ENCODE assay signal across 21 mouse cellular contexts in the genomic region with DNA sequence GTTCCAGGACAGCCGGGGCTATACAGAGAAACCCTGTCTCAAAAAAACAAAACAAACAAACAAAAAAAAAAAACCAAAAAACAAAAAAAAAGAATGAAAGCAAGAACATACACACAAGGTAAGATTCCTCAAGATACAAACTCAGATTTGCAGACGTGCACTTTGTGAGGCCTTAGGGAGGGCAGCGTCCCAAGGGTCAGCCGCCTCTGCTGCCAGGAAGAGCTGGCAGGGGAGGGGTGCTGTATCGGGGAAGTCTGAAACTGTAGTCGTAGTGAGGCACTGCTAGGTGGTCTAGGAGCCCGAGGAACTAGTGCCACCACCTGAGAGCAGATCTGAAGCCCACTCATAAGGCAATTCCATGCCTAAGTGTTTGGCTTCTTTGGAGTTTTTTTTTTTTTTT. TPM values are rescaled to one million over a fixed set of nuclear protein-coding genes. Genes with fewer than 3 reads are reported as not detected.
DNase-seq lines count a peak whose midpoint lies in the region; ATAC-seq and TF ChIP-seq lines count a peak whose summit lies in the region.
"Had no signal": no experiment of that assay in that cellular context is flagged by ENCODE, and none has a peak within 500 bp of the region (broad histone marks: within the 10 kb centered on the region; RNA-seq: fewer than 3 reads in every experiment).

No protein-coding gene starts in this region.

- intact Hi-C loops in heart, postnatal 10 days (cut with DNase I), result no loop called here

- no peak overlapping the region for H3K4me3 ChIP-seq in kidney, postnatal 0 days (replicated peaks; ENCODE audit: low read depth, low read length)
- H3K4me3 ChIP-seq: embryonic facial prominence, embryonic 13.5 days; forebrain, embryonic 12.5 days; heart, embryonic 10.5 days; hindbrain, embryonic 13.5 days had no signal

- no peaks in the 10 kb centered on the region for H3K4me1 ChIP-seq in kidney, postnatal 0 days (replicated peaks; ENCODE audit: insufficient read depth, low read length)
- H3K4me1 ChIP-seq: embryonic facial prominence, embryonic 13.5 days; forebrain, embryonic 12.5 days; hindbrain, embryonic 13.5 days had no signal

- TF ChIP-seq CTCF in kidney, postnatal 0 days (IDR thresholded peaks at IDR 0.05; ENCODE audit: low read depth), result no peak

- peak overlapping the region; percentile 31; the same call in 1 of the 2 replicates for H3K27ac ChIP-seq in kidney, postnatal 0 days
- H3K27ac ChIP-seq: embryonic facial prominence, embryonic 13.5 days; forebrain, embryonic 12.5 days; heart, embryonic 10.5 days; hindbrain, embryonic 13.5 days; hindbrain, postnatal 0 days had no signal

- no peak overlapping the region for H3K9ac ChIP-seq in kidney, postnatal 0 days (ENCODE audit: low read depth, low read length)
- H3K9ac ChIP-seq: embryonic facial prominence, embryonic 13.5 days; forebrain, embryonic 12.5 days; forebrain, postnatal 0 days; hindbrain, embryonic 13.5 days had no signal

- H3K9me3 ChIP-seq in kidney, postnatal 0 days (replicated peaks; ENCODE audit: low read length), result no peaks in the 10 kb centered on the region
- H3K9me3 ChIP-seq: embryonic facial prominence, embryonic 13.5 days; heart, embryonic 10.5 days; hindbrain, embryonic 13.5 days had no signal

- no peak overlapping the region for H3K4me2 ChIP-seq in kidney, postnatal 0 days (ENCODE audit: low read length)
- H3K4me2 ChIP-seq: embryonic facial prominence, embryonic 13.5 days; forebrain, embryonic 12.5 days; hindbrain, embryonic 13.5 days had no signal

- WGBS in kidney, postnatal 0 days, result 85% methylated on average over 7 of the region's 7 CpGs

- peaks cover 52% of the 10 kb centered on the region for H3K36me3 ChIP-seq in kidney, postnatal 0 days (ENCODE audit: insufficient read depth, low read length)

- DNase-seq in kidney, adult 18-20 months, result peak; percentile 38
- DNase-seq in kidney, postnatal 4 days, result no peak
- peak; percentile 65 to 66 for DNase-seq in kidney, adult 8-10 months
- DNase-seq in kidney, postnatal 0 days (ENCODE audit: low spot score), result no peak
- DNase-seq in kidney, postnatal 36 days, result peak; percentile 71 to 72
- DNase-seq in thymus, postnatal 36 days, result no peak
- DNase-seq in heart, postnatal 10 days, result no peak
- DNase-seq: adrenal gland, adult 8-10 months; cerebellum, adult 11-12 months; cerebellum, adult 9-10 months; cerebellum, postnatal 36 days; forebrain, postnatal 0 days; gastrocnemius, postnatal 10 days; heart, adult 18-20 months; heart, postnatal 14 days had no signal

- no peak for ATAC-seq in kidney, postnatal 0 days (replicated peaks; ENCODE audit: low FRiP score, low read depth)
- ATAC-seq: forebrain, postnatal 0 days; hindbrain, postnatal 0 days had no signal

- H3K27me3 ChIP-seq in kidney, postnatal 0 days (ENCODE audit: insufficient read depth, low read length), result no peaks in the 10 kb centered on the region
- H3K27me3 ChIP-seq: CH12.LX; embryonic facial prominence, embryonic 13.5 days; forebrain, embryonic 12.5 days; hindbrain, embryonic 13.5 days had no signal

RNA-seq across cellular contexts. Expression of gene Gtf2i, which starts 20.0 kb away (rescaled TPM):
- 145 and 157 TPM in 2 replicates for polyA plus RNA-seq in kidney, postnatal 0 days (2015; fragmentation: Nextera tagmentation; extraction: Ambion mirVana)
- total RNA-seq in heart, postnatal 10 days (2021), result 100 to 1,000 TPM; 195 to 218 TPM

Comparison
In these comparisons a context has a peak if more than half of its experiments do, and no peak if none do; other contexts are left out.
1. DNase-seq: peak in kidney, adult 18-20 months (single experiment), kidney, adult 8-10 months (2 of 2) and kidney, postnatal 36 days (2 of 2); none in kidney, postnatal 4 days (0 of 2), kidney, postnatal 0 days (single experiment), thymus, postnatal 36 days (0 of 2) and heart, postnatal 10 days (0 of 2).